Mouse (Mus musculus) myocyte (in vitro differentiated cells): ENCODE data around the gene Cdc42bpa.

Experiments used
- E2F4 ChIP-seq: IDR thresholded peaks from one replicate; pipeline ENCODE4 v1.6.1; 2011; ENCODE audit warnings: mild to moderate bottlenecking, control low read depth, moderate library complexity; ENCODE audit not compliant: insufficient read depth
- MAX ChIP-seq: IDR thresholded peaks from one replicate; pipeline ENCODE4 v1.6.1; 2011; ENCODE audit warnings: low read depth, mild to moderate bottlenecking, control low read depth
- MYOD1 ChIP-seq, 3 experiments: IDR thresholded peaks; one replicate each; pipeline ENCODE4 v1.6.1; 2011; ENCODE audit warnings: control low read depth in 2 of 3, low read depth in 2 of 3, mild to moderate bottlenecking in 2 of 3, moderate library complexity in 1 of 3; ENCODE audit not compliant: insufficient read length in 2 of 3, control insufficient read depth in 1 of 3
- MYOG ChIP-seq, 3 experiments: IDR thresholded peaks; one replicate each; pipeline ENCODE4 v1.6.1; 2011; ENCODE audit warnings: control low read depth in 2 of 3, low read depth in 2 of 3, mild to moderate bottlenecking in 2 of 3; ENCODE audit not compliant: insufficient read length in 2 of 3, control insufficient read depth in 1 of 3, insufficient read depth in 1 of 3
- POLR2A ChIP-seq: IDR thresholded peaks from one replicate; pipeline ENCODE4 v1.6.1; 2011; ENCODE audit warnings: low read depth, mild to moderate bottlenecking, control low read depth, moderate library complexity; ENCODE audit not compliant: insufficient read length
- POLR2AphosphoS2 ChIP-seq: IDR thresholded peaks from one replicate; pipeline ENCODE4 v1.6.1; 2011; ENCODE audit warnings: low read depth, control low read depth; ENCODE audit not compliant: insufficient read length
- REST ChIP-seq: IDR thresholded peaks from one replicate; pipeline ENCODE4 v1.6.1; 2011; ENCODE audit warnings: mild to moderate bottlenecking, control low read depth, moderate library complexity; ENCODE audit not compliant: insufficient read depth, insufficient read length
- SRF ChIP-seq: IDR thresholded peaks from one replicate; pipeline ENCODE4 v1.6.1; 2011; ENCODE audit warnings: low read depth; ENCODE audit not compliant: control insufficient read depth, insufficient read length
- TCF12 ChIP-seq: IDR thresholded peaks from one replicate; pipeline ENCODE4 v1.6.1; 2011; ENCODE audit warnings: mild to moderate bottlenecking, control low read depth; ENCODE audit not compliant: poor library complexity, insufficient read depth, severe bottlenecking
- USF1 ChIP-seq: IDR thresholded peaks from one replicate; pipeline ENCODE4 v1.6.1; 2011; ENCODE audit warnings: low read depth, mild to moderate bottlenecking, control low read depth, moderate library complexity

DNA sequence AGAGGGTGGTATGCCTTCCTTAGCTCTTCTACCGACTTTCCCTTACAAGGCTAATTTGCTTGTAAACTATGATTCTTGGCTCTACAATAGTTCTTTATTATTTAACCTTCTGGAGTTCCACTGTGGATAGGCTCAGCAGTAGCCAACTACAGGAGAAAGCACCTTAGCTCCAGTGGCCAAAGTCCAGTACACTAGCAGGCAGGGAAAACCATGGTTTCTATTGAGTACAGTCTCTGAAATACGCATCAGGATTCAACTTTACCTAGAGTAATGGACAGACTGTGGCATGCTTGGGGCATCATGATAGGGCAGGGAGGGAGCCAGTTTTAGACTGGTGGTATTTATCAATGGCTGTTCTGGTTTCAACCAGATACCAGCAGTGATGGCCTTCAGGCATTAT lies 12.6 kb upstream of the Cdc42bpa start:
- TF ChIP-seq E2F4 (no peak), TCF12 (no peak), POLR2AphosphoS2 (no peak), USF1 (no peak), POLR2A (no peak), MYOD1 (IDR thresholded peaks at IDR 0.05; ENCODE audit: control insufficient read depth in 1 of 3, insufficient read length in 2 of 3, low read depth in 2 of 3) (no peak), SRF (no peak), MAX (no peak), REST (no peak), MYOG (IDR thresholded peaks at IDR 0.05; ENCODE audit: control insufficient read depth in 1 of 3, insufficient read depth in 1 of 3, insufficient read length in 2 of 3, low read depth in 2 of 3) (no peak)
